Mouse (Mus musculus): Measurements from ENCODE around the gene Bach2. TPM values are rescaled to one million over a fixed set of nuclear protein-coding genes. Genes with fewer than 3 reads are reported as not detected.
A peak's percentile ranks its signal among the peaks of the same experiment; 100 is the strongest.

Gene Bach2
- total RNA-seq, 2 experiments from 2014 or later: 0.37 to 3.8 TPM

- no peak for ATAC-seq (replicated peaks; ENCODE audit: poor library complexity)
These were observed 364.1 kb downstream of the Bach2 start, which contains the start of gene Gja10 for GRCm38 (mm10) chr4:32602660-32603059. Gene Gja10 (minus strand): TSS chr4:32602760.

GRCm38 (mm10) chr4:32615034-32615881, 376.7 kb downstream of the Bach2 start, which contains the start of gene Casp8ap2:
Gene Casp8ap2 (plus strand): TSS chr4:32615451.
- peak; percentile 97 for ATAC-seq (replicated peaks; ENCODE audit: poor library complexity)

GRCm38 (mm10) chr4:32621637-32622036, 383.0 kb downstream of the Bach2 start:
- no peak for ATAC-seq (replicated peaks; ENCODE audit: poor library complexity)
